Mouse (Mus musculus): ENCODE measurements around the gene Gm49337. TPM values are rescaled to one million over a fixed set of nuclear protein-coding genes. Genes with fewer than 3 reads are reported as not detected.

The Gm49337 gene
- total RNA-seq, 2 experiments from 2014 or later: 0.39 TPM; not detected in 1

GRCm38 (mm10) chr4:116282211-116282610, 109.0 kb downstream of the Gm49337 start:
- DNase-seq (ENCODE audit: low spot score): no peak
- intact Hi-C loops (cut with DNase I): loop anchor here (2.0 kb wide), 1 partner anchor 115 kb away; the partner anchor contains the start of gene Tspan1

- no peak for DNase-seq (ENCODE audit: low spot score)
- intact Hi-C loops (cut with DNase I): no loop called here
These were observed 118.4 kb downstream of the Gm49337 start for GRCm38 (mm10) chr4:116291561-116291960.

DNA sequence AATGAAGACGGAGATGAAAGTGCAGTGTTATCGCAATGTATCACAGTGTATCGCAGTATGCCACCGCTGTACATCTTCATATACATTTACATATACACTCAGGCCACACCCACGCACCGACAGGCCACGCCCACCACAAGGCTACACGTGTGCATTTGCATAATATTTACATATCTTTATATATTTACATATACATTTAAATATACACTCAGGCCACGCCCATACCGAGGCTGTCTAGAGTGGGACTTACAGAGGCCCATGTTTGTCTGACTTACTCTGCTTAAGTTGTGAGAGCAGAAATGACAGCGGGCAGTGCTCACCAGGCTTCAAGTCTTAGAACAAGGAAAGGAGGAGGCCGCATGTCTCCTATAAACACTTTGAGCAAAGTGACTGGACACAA, 120.1 kb downstream of the Gm49337 start:
- intact Hi-C loops (cut with DNase I): no loop called here
- no peak for DNase-seq (ENCODE audit: low spot score)

DNA sequence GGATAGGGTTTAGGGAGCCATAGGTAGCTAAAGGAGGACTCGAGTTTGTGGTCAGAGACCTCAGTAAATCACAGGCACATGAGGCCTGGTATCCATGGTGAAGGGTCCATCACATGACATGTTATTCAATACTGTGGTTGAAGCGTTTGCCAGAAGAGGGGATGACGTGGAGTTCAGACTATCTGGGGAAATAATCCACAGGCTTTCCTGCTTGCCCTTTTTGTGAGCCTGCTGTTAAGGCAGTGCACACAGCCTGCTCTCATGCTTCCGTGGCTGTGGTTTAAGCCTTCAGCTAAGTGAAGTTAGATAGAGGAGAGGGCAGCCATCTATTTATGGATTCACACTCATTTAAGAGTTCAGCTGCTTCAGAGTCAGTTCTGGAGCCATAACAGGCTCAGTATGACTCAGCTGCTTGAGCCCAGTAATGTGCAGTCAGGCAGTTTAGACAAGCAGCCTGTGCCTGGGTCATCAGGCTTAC, 127.7 kb downstream of the Gm49337 start:
- DNase-seq (ENCODE audit: low spot score): no peak
- intact Hi-C loops (cut with DNase I): no loop called here

DNA sequence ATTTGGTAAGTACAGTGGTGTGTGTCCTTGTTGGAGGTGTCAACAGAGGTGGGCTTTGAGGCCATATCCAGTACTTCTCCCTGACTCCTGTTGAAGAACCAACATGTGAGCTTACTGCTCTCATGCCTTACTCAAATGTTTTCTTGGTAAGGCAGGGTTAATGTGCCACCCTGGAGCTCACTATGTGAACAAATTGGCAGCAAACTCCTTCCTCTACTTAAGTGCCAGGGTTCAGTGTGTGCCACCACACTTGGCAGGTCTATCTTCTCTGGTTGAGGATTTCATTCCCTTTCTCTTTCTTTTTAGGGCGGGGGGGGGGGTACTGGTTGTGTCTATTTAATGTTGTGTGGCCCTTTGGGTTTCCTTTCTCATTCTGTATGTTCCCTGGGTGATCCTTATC, 131.4 kb downstream of the Gm49337 start:
- DNase-seq (ENCODE audit: low spot score): no peak

DNA sequence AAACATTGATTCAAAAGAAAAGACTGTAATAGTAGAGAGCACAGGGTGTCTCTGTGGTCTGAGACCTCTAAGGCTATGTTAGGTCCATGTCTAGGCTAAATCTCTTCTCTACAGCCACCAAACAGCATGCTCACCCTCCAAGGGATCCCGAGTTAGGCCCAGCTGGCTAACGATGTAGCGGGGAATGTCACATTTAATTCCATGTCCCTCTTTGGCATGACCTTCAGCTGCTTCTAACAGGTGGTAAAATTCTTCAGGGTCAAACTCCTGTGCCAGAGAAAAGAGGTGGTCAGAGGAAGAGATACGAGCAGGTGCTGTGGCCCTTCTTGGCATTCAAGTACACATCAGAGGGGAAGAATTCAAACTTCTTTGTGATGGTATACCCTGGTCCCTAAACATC, 144.4 kb downstream of the Gm49337 start:
- DNase-seq (ENCODE audit: low spot score): no peak
- intact Hi-C loops (cut with DNase I): no loop called here

More for the DNA sequence above, 131.4 kb downstream of the Gm49337 start:
- intact Hi-C loops (cut with DNase I): no loop called here

GRCm38 (mm10) chr4:116322127-116322526, 148.9 kb downstream of the Gm49337 start:
- peak; percentile 21 for DNase-seq (ENCODE audit: low spot score)
- intact Hi-C loops (cut with DNase I): loop anchor here (5.0 kb wide), 1 partner anchor 155 kb away; the partner anchor contains the start of gene Tspan1

DNA sequence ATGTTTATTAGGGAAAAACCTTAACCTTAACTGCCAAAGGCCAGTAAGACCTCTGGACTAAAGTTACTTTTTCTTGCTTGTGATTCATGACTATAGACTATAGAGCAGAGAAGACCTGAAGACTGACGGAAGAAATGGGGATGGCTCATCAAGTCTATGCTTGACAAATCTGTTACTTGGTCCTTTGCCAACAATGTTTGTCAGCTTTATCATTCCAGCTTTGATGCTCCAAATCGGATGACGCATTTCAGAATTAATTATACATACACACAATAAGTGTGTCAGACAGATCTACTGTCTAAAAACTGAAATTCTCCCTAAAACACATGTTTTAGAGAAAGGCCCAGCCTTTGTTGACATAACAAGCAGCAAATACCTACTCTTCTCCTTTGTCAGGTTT, 156.1 kb downstream of the Gm49337 start:
- intact Hi-C loops (cut with DNase I): no loop called here
- no peak for DNase-seq (ENCODE audit: low spot score)

DNA sequence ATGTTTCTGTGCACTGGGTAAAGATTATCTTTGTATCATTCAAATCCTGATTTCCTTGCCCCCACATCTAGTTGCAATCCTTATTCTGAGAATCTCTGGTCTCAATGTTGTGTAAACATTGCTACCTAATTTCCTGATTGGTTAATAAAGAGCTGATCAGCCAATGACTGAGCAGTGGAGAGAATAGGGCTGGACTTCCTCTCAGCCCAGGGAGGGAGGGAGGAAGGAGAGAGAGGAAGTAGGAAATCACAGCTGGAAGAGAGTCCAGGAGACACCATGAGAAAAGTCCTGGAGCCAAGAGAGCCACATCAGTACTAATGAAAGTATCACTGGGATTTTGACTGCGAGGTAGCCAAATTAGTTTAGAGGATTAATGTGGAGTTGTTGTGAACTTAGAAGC, 163.1 kb downstream of the Gm49337 start:
- intact Hi-C loops (cut with DNase I): no loop called here

GRCm38 (mm10) chr4:116342119-116342518, 168.9 kb downstream of the Gm49337 start:
- no peak for DNase-seq (ENCODE audit: low spot score)
- intact Hi-C loops (cut with DNase I): loop anchor here (1.0 to 2.0 kb wide), 2 partner anchors 62 to 105 kb away; no protein-coding TSS in a partner anchor

More for the DNA sequence above, 163.1 kb downstream of the Gm49337 start:
- DNase-seq (ENCODE audit: low spot score): no peak

Other genes starting within 250 kb of the Gm49337 start
- gene Dmbx1, start 233.5 kb upstream of the Gm49337 start, total RNA-seq (2021): not detected
- gene Faah, start 155.5 kb upstream of the Gm49337 start, total RNA-seq (2021): under 1 TPM; 0.13 to 0.17 TPM
- 10 to 100 TPM; 24.5 to 27.9 TPM for gene Nsun4, start 119.5 kb upstream of the Gm49337 start, total RNA-seq (2021)
- gene Uqcrh, start 98.3 kb upstream of the Gm49337 start, total RNA-seq (2021): 1,000 to 10,000 TPM; 1,988 to 2,066 TPM
- gene Lrrc41, start 98.1 kb upstream of the Gm49337 start, total RNA-seq (2021): 10 to 100 TPM; 24.6 to 29.4 TPM
- gene Rad54l, start 49.7 kb upstream of the Gm49337 start, total RNA-seq (2021): under 1 TPM; 0.29 to 0.53 TPM
- 10 to 100 TPM; 61.8 to 62.7 TPM for gene Pomgnt1, start 49.5 kb upstream of the Gm49337 start, total RNA-seq (2021)
- gene Lurap1, start 22.0 kb upstream of the Gm49337 start, total RNA-seq (2021): 1 to 10 TPM; 3.3 to 3.9 TPM
- gene Tspan1, start 5.8 kb upstream of the Gm49337 start, total RNA-seq (2021): not detected
- gene 1700042G07Rik, start within 50 bp of the Gm49337 start, total RNA-seq (2021): not detected
- 10 to 100 TPM; 12.9 to 13.1 TPM for gene Pik3r3, start 48.2 kb downstream of the Gm49337 start, total RNA-seq (2021)

All from heart, postnatal 25 days (tissue).